Mouse (Mus musculus): ENCODE data around the gene Unc5a.

Gene Unc5a

DNA sequence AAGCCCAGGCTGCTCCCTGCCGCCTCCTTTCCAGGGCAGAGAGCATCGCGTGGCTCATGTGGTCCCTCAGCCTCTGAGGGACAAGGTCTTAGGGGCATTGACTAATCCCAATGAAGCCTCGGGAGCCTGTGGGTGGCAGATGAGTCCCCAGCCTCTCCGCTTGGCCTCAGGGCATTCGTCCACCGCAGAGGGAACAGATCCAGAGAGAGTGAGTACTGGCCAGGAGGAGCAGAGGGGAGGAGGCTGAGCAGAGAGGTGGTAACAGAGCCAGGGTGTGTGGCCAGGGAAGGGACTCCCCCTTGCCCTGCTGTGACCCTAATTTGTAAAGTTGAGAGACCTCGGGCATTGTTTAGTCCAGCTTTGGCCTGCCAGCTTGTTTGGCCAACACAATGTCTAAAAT, 29.6 kb downstream of the Unc5a start:
- H3K9me3 ChIP-seq (ENCODE audit: low read length): no peaks in the 10 kb centered on the region
- no peak overlapping the region for H3K4me3 ChIP-seq (replicated peaks; ENCODE audit: low read length)
- no peaks in the 10 kb centered on the region for H3K36me3 ChIP-seq (ENCODE audit: insufficient read depth, low read length)
- H3K27me3 ChIP-seq (ENCODE audit: insufficient read depth, low read length): peaks cover 13% of the 10 kb centered on the region; the same call in 1 of the 2 replicates
- TF ChIP-seq CTCF (conservative IDR thresholded peaks at IDR 0.05; ENCODE audit: low read length) (no peak), NANOG (IDR thresholded peaks at IDR 0.05; ENCODE audit: borderline replicate concordance, low read length) (no peak), POU5F1 (IDR thresholded peaks at IDR 0.05; ENCODE audit: borderline replicate concordance, low read length) (no peak)
- peaks cover 18% of the 10 kb centered on the region for H3K4me1 ChIP-seq (replicated peaks; ENCODE audit: low read depth, low read length)

DNA sequence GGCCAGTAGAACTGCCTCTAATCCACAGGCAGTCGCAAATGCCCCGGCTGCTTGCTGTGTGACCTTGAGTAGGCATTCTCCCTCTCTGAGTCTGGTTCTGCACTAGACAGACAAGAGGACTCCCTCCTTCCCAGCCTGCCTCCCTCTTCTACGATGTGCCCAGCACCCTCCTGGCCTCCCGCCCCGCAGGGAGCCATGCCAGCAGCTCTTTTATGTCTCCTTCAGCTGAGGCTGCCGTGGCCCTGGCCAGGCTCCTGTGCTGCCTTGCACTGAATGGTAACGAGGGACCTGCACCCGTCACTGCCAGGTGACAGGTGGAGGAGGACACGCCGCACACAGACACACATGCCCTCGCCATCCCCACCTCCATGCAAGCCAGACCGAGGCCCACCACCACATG, 31.7 kb downstream of the Unc5a start:
- H3K9me3 ChIP-seq (ENCODE audit: low read length): no peaks in the 10 kb centered on the region
- H3K36me3 ChIP-seq (ENCODE audit: insufficient read depth, low read length): no peaks in the 10 kb centered on the region
- no peak overlapping the region for H3K4me3 ChIP-seq (replicated peaks; ENCODE audit: low read length)
- TF ChIP-seq NANOG (IDR thresholded peaks at IDR 0.05; ENCODE audit: borderline replicate concordance, low read length) (no peak), POU5F1 (IDR thresholded peaks at IDR 0.05; ENCODE audit: borderline replicate concordance, low read length) (no peak), CTCF (conservative IDR thresholded peaks at IDR 0.05; ENCODE audit: low read length) (no peak)
- H3K4me1 ChIP-seq (replicated peaks; ENCODE audit: low read depth, low read length): peaks cover 11% of the 10 kb centered on the region
- H3K27me3 ChIP-seq (ENCODE audit: insufficient read depth, low read length): peaks cover 13% of the 10 kb centered on the region

DNA sequence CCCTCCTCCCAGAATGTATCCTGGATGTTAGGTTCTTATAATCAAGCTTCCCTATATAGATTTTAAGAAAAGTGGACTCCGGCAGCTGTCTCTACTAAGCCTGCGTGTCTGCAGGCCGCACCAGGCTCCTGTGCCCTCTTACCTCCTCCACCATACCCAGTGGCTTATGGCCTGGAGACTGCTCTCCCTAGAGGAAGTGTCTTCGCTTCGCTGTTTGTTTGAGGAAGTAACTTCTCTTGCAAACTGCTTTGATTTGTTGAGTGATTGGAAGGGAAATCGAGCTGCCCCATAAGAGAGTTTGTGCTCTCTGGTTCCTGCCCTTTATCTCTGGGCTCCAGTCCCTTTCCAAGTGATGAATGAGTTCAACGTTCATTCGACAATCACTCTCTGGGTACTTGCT, 33.8 kb downstream of the Unc5a start:
- H3K36me3 ChIP-seq (ENCODE audit: insufficient read depth, low read length): no peaks in the 10 kb centered on the region
- no peak for TF ChIP-seq POU5F1 (IDR thresholded peaks at IDR 0.05; ENCODE audit: borderline replicate concordance, low read length)
- no peak for TF ChIP-seq CTCF (conservative IDR thresholded peaks at IDR 0.05; ENCODE audit: low read length)
- no peak for TF ChIP-seq NANOG (IDR thresholded peaks at IDR 0.05; ENCODE audit: borderline replicate concordance, low read length)
- H3K4me3 ChIP-seq (replicated peaks; ENCODE audit: low read length): no peak overlapping the region
- H3K27me3 ChIP-seq (ENCODE audit: insufficient read depth, low read length): peaks cover 17% of the 10 kb centered on the region
- H3K4me1 ChIP-seq (replicated peaks; ENCODE audit: low read depth, low read length): peaks cover 11% of the 10 kb centered on the region
- H3K9me3 ChIP-seq (ENCODE audit: low read length): no peaks in the 10 kb centered on the region

DNA sequence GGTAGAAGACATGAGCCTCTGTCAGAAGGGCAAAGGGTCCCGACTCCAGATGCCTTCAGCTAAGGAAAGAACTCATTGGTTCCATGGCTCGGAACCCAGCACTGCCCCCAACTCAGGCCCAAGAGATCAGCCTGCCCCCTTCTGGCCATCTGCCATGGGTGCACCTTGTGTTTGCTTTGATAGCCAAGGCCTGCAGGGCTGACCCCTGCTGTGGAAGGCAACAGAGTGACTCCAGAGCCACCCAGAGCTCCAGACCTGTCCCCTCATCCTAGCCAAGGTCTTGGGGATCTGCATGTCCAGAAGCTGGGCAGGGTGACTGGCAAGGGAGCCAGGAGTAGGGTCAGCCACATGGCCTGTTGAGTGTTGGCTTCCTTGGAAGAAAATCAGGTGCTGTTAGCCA, 34.4 kb downstream of the Unc5a start:
- Histone ChIP-seq H3K36me3 (ENCODE audit: insufficient read depth, low read length) (no peaks in the 10 kb centered on the region), H3K9me3 (ENCODE audit: low read length) (no peaks in the 10 kb centered on the region), H3K4me3 (replicated peaks; ENCODE audit: low read length) (no peak overlapping the region), H3K4me1 (replicated peaks; ENCODE audit: low read depth, low read length) (peaks cover 13% of the 10 kb centered on the region), H3K27me3 (ENCODE audit: insufficient read depth, low read length) (peaks cover 20% of the 10 kb centered on the region)
- TF ChIP-seq POU5F1 (IDR thresholded peaks at IDR 0.05; ENCODE audit: borderline replicate concordance, low read length): no peak
- peak; percentile 39 for TF ChIP-seq CTCF (conservative IDR thresholded peaks at IDR 0.05; ENCODE audit: low read length)
- no peak for TF ChIP-seq NANOG (IDR thresholded peaks at IDR 0.05; ENCODE audit: borderline replicate concordance, low read length)

DNA sequence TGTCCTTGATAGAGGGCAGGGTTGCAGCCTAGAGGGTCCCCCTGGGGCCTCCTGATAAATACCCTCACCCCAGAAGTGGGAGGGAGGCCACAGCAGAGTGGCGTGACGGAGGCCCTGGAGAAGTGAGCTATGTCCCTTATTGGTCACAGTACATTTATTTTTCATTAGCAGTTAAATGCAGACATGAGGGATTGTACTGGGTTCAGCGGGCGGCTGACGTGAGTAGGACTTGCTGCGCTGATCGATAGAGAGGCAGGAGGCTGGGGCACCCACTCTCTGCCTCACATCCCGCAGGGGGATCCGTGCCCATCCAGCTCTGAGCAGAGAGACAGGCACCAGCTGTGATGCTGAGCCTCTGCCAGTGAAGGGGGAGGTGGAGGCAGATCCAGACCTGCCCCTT, 38.2 kb downstream of the Unc5a start:
- no peaks in the 10 kb centered on the region for H3K36me3 ChIP-seq (ENCODE audit: insufficient read depth, low read length)
- H3K4me3 ChIP-seq (replicated peaks; ENCODE audit: low read length): no peak overlapping the region
- H3K4me1 ChIP-seq (replicated peaks; ENCODE audit: low read depth, low read length): peaks cover 10% of the 10 kb centered on the region
- TF ChIP-seq POU5F1 (IDR thresholded peaks at IDR 0.05; ENCODE audit: borderline replicate concordance, low read length) (no peak), NANOG (IDR thresholded peaks at IDR 0.05; ENCODE audit: borderline replicate concordance, low read length) (no peak), CTCF (conservative IDR thresholded peaks at IDR 0.05; ENCODE audit: low read length) (no peak)
- peaks cover 30% of the 10 kb centered on the region for H3K27me3 ChIP-seq (ENCODE audit: insufficient read depth, low read length)
- H3K9me3 ChIP-seq (ENCODE audit: low read length): no peaks in the 10 kb centered on the region

DNA sequence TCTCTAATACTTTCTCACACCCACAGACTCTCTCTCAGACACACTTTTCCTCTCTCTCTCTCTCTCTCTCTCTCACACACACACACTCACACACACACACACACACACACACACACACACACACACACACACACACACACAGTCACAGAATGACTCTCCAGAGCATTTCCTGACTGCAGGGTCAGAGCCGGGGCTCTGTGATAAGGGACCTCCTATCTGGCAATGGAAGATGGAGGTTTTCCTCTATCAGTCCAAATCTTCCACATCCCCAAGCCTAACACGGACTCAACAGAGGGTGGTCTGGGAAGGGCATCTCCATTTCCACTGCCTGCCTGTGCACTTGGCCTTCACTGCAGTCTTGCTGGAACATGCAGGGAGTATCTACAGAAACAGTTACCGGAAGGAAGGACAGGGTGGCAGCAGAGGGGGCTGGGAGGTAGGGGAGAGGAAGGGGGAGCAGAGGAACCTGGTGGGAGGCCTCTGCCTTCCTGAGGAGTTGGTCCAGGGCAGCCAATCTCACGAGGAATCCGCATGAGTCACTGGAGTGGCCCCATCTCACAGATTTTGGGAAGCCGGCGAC, 39.1 kb downstream of the Unc5a start:
- Histone ChIP-seq H3K27me3 (ENCODE audit: insufficient read depth, low read length) (peaks cover 37% of the 10 kb centered on the region), H3K4me3 (replicated peaks; ENCODE audit: low read length) (no peak overlapping the region), H3K4me1 (replicated peaks; ENCODE audit: low read depth, low read length) (peaks cover 10% of the 10 kb centered on the region), H3K9me3 (ENCODE audit: low read length) (no peaks in the 10 kb centered on the region), H3K36me3 (ENCODE audit: insufficient read depth, low read length) (no peaks in the 10 kb centered on the region)
- no peak for TF ChIP-seq POU5F1 (IDR thresholded peaks at IDR 0.05; ENCODE audit: borderline replicate concordance, low read length)

DNA sequence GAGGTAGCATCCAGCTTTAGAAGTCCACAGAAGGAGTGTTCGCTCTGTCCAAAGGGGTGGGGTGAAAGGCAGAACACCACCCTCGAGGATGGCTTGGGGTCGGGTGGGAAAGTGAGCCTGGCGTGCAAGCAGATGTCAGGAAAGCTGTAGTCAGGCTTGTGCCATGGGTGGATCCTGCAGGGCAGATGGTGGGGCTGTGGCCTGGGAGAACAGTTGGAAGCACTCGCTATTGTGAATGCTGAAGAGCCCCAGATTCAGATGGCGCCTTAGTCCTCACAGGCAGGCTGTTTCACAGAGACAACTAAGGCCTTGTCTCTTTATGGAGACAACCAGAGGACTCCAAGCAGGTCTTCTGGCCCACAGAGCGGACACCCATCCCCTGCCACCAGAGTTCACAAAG, 43.0 kb downstream of the Unc5a start:
- H3K9me3 ChIP-seq (ENCODE audit: low read length): no peaks in the 10 kb centered on the region

DNA sequence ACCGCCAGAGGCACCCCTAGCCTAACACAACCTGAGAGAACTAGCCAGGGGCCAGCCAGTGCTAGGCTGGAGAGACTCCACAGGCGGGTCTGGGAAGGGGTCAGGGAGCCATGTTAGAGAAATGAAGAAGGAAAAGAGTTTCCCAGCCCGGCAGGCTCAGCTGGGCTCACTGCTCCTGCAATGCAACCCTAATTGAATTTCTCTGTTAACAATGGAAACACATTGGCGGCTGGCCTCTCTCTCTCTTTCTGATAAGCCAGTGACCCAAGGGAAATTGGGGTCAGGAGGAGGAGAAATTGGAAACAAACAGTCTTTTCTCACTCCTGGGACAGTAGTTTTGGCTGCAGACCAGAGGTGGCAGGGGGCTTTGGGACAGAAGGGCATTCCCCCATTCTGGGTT, 45.4 kb downstream of the Unc5a start:
- H3K36me3 ChIP-seq (ENCODE audit: insufficient read depth, low read length): no peaks in the 10 kb centered on the region
- TF ChIP-seq POU5F1 (IDR thresholded peaks at IDR 0.05; ENCODE audit: borderline replicate concordance, low read length) (no peak), NANOG (IDR thresholded peaks at IDR 0.05; ENCODE audit: borderline replicate concordance, low read length) (no peak), CTCF (conservative IDR thresholded peaks at IDR 0.05; ENCODE audit: low read length) (no peak)
- no peak overlapping the region for H3K4me3 ChIP-seq (replicated peaks; ENCODE audit: low read length)

More for the DNA sequence above, 43.0 kb downstream of the Unc5a start:
- Histone ChIP-seq H3K27me3 (ENCODE audit: insufficient read depth, low read length) (peaks cover 68% of the 10 kb centered on the region), H3K36me3 (ENCODE audit: insufficient read depth, low read length) (no peaks in the 10 kb centered on the region), H3K4me1 (replicated peaks; ENCODE audit: low read depth, low read length) (peaks cover 26% of the 10 kb centered on the region), H3K4me3 (replicated peaks; ENCODE audit: low read length) (no peak overlapping the region)
- TF ChIP-seq CTCF (conservative IDR thresholded peaks at IDR 0.05; ENCODE audit: low read length): no peak
- no peak for TF ChIP-seq POU5F1 (IDR thresholded peaks at IDR 0.05; ENCODE audit: borderline replicate concordance, low read length)
- TF ChIP-seq NANOG (IDR thresholded peaks at IDR 0.05; ENCODE audit: borderline replicate concordance, low read length): no peak

DNA sequence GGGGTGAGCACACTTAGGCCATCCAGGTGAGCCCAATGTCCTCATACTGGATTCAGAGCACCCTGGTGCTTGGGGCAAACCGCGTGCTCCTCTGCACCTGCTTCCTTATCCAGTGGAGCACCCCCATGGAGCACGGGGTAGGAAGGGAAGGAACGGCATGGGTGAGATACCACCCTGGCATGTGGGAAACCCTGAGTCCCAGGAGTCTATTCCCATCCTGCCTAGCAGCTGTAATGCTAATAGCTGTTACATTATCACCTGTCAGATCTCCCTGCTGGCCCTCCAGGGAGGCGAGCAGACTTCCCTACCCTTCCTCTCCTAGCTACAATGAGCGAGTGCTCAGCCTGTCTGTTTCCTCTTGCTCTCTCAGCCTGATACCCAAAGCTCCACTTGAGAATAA, 46.0 kb downstream of the Unc5a start:
- peaks cover 83% of the 10 kb centered on the region for H3K27me3 ChIP-seq (ENCODE audit: insufficient read depth, low read length)
- H3K9me3 ChIP-seq (ENCODE audit: low read length): no peaks in the 10 kb centered on the region
- H3K36me3 ChIP-seq (ENCODE audit: insufficient read depth, low read length): no peaks in the 10 kb centered on the region
- peaks cover 27% of the 10 kb centered on the region for H3K4me1 ChIP-seq (replicated peaks; ENCODE audit: low read depth, low read length)
- TF ChIP-seq CTCF (conservative IDR thresholded peaks at IDR 0.05; ENCODE audit: low read length) (no peak), NANOG (IDR thresholded peaks at IDR 0.05; ENCODE audit: borderline replicate concordance, low read length) (no peak), POU5F1 (IDR thresholded peaks at IDR 0.05; ENCODE audit: borderline replicate concordance, low read length) (no peak)
- no peak overlapping the region for H3K4me3 ChIP-seq (replicated peaks; ENCODE audit: low read length)

More for the DNA sequence above, 45.4 kb downstream of the Unc5a start:
- Histone ChIP-seq H3K4me1 (replicated peaks; ENCODE audit: low read depth, low read length) (peaks cover 31% of the 10 kb centered on the region), H3K9me3 (ENCODE audit: low read length) (no peaks in the 10 kb centered on the region), H3K27me3 (ENCODE audit: insufficient read depth, low read length) (peaks cover 80% of the 10 kb centered on the region)

Measured in E14TG2a.4 (cell line).